Mouse (Mus musculus) ovary, postnatal 36 days (tissue): ENCODE measurements around the gene Tbl1x.
A peak's percentile ranks its signal among the peaks of the same experiment; 100 is the strongest.

Experiments used
- DNase-seq: peaks from one replicate; pipeline ENCODE4 v3.0.0; 2022; ENCODE audit warnings: low spot score, mixed read lengths

Gene Tbl1x

GRCm38 (mm10) chrX:77544550-77544949 lies 33.7 kb downstream of the Tbl1x start:
- DNase-seq, result no peak

GRCm38 (mm10) chrX:77545362-77546078 lies 34.7 kb downstream of the Tbl1x start:
- no peak for DNase-seq

GRCm38 (mm10) chrX:77546448-77546847 lies 35.6 kb downstream of the Tbl1x start:
- no peak for DNase-seq

GRCm38 (mm10) chrX:77548951-77549350 lies 38.1 kb downstream of the Tbl1x start:
- DNase-seq, result peak; percentile 34

GRCm38 (mm10) chrX:77550388-77550787 lies 39.6 kb downstream of the Tbl1x start:
- DNase-seq, result no peak

GRCm38 (mm10) chrX:77551306-77551705 lies 40.5 kb downstream of the Tbl1x start:
- DNase-seq, result no peak

- DNase-seq, result no peak
Observed at GRCm38 (mm10) chrX:77552088-77552487, 41.3 kb downstream of the Tbl1x start.

- no peak for DNase-seq
Observed at GRCm38 (mm10) chrX:77555985-77556384, 45.2 kb downstream of the Tbl1x start.

- no peak for DNase-seq
Observed at GRCm38 (mm10) chrX:77559199-77559881, 48.5 kb downstream of the Tbl1x start.

GRCm38 (mm10) chrX:77563616-77564015 lies 52.8 kb downstream of the Tbl1x start:
- no peak for DNase-seq

GRCm38 (mm10) chrX:77566739-77567138 lies 55.9 kb downstream of the Tbl1x start:
- no peak for DNase-seq

GRCm38 (mm10) chrX:77568013-77568412 lies 57.2 kb downstream of the Tbl1x start:
- no peak for DNase-seq

GRCm38 (mm10) chrX:77573743-77574142 lies 62.9 kb downstream of the Tbl1x start:
- DNase-seq, result no peak

- no peak for DNase-seq
Observed at GRCm38 (mm10) chrX:77577108-77577507, 66.3 kb downstream of the Tbl1x start.

GRCm38 (mm10) chrX:77578172-77578571 lies 67.4 kb downstream of the Tbl1x start:
- no peak for DNase-seq

- no peak for DNase-seq
Observed at GRCm38 (mm10) chrX:77579964-77580363, 69.2 kb downstream of the Tbl1x start.

GRCm38 (mm10) chrX:77585974-77586373 lies 75.2 kb downstream of the Tbl1x start:
- no peak for DNase-seq

- DNase-seq, result no peak
Observed at GRCm38 (mm10) chrX:77594670-77595224, 83.9 kb downstream of the Tbl1x start.

- DNase-seq, result no peak
Observed at GRCm38 (mm10) chrX:77597674-77598073, 86.9 kb downstream of the Tbl1x start.

GRCm38 (mm10) chrX:77598736-77599135 lies 87.9 kb downstream of the Tbl1x start:
- DNase-seq, result no peak

- DNase-seq, result no peak
Observed at GRCm38 (mm10) chrX:77603496-77604258, 92.9 kb downstream of the Tbl1x start.

GRCm38 (mm10) chrX:77607488-77607887 lies 96.7 kb downstream of the Tbl1x start:
- no peak for DNase-seq
